Mouse (Mus musculus) layer of hippocampus, postnatal 25 days (tissue): ENCODE results near the gene Kcnj9. TPM values are rescaled to one million over a fixed set of nuclear protein-coding genes. Genes with fewer than 3 reads are reported as not detected.

Experiments
- DNase-seq, 2 experiments: peaks; one replicate each; pipeline ENCODE4 v3.0.0; 2022; ENCODE audit warnings: mixed read lengths in 2 of 2, low spot score in 1 of 2; ENCODE audit errors: extremely low spot score in 1 of 2
- total RNA-seq, 2 experiments: library from RNA; stranded (reverse); gene quantifications; 2 replicates each; pipeline ENCODE4 v1.2.3; 2021

Kcnj9 gene
- total RNA-seq, 2 experiments from 2014 or later = 59.0 to 68.9 TPM

DNA sequence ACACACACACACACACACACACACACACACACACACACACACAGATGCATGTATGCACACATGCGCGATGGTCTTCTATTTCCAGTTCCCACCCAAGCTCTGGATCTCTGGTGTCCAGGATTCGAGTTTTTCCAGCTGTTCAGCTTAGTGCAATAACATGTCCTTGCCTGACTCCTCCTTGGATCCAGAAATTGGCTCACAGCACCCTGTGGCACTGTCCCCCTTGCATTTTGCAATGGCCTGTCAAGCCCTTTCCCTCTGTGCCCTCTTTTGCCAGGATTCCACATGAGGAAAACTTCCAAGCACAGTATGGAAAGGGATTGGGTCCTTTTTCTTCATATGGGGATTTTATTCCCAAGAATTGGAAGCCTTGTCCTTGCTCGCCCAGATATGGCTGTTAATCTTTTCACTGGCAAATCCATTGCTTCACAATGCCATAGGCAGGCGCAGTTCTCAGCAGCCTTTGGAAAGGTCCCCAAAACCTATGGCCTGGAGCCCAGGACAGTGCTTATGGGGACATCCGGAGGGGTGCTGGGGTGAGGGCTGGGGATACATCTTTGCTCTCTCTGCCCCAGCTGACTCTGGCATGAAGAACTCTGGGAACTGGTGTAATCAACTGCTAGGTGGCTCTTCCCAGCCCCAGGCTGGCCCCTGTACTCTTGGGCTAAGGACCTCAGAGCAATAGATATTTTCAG is 32.2 kb downstream of the Kcnj9 start:
- DNase-seq = no peak

DNA sequence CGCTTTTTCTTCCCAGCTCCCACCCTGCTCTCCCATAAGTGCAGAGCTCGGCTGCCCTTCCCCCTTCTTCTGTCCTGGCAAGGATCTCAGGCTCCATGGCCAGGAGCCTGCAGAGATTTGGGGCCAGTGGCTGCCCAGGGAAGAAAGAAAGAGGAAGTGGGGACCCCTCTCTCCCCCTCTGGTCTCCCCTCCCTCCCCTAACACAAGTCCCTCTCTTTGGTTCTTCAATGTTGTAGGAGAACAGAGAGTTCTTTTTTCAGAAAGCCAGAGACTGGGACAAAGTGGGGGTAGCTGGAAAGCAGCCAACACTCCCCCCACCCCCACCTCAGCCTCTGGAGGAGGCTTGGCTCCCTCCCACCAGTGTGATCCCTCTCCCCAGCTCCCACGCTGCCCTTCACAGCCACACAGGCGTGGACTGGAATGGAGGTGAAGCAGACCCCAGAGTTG is 33.3 kb downstream of the Kcnj9 start:
- DNase-seq = no peak

DNA sequence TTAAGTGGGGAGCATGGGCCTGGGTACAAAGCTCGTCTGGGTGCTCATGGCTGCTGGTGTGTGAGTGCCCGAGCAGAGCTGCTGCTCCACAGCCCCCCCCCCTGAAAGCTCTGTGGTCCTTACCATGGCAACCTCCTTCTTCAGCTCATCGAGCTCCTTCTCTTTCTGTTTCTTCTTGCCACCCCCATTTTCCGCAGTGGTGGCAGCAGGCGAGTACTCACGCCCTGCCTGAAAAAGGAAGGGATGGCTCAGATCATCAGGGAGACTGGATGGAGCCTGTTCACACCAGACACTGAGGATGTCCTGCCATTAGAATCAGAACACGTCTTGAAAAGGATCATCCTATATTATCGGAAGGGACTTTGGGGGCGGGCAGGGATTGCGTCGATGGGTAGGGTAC is 35.7 kb downstream of the Kcnj9 start:
- DNase-seq = no peak

DNA sequence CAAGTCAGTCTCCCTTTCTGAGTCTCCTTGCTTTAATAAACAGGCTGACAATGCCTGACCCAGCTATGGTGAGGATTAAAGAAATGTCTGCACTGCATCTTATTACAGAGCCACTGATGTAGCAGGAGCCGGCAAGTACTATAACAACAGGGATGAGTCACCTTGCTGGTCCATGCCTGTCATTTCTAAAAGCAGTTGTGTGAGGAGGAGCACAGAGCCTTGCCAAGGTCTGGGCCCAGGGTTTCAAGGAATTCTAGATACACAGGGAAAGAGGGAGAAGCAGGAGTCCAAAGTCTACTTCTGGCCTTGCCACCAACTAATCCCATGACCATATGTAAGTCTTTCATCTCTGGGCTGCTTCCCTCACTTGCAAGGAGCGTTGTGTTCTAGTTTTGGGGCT is 36.2 kb downstream of the Kcnj9 start:
- no peak for DNase-seq

DNA sequence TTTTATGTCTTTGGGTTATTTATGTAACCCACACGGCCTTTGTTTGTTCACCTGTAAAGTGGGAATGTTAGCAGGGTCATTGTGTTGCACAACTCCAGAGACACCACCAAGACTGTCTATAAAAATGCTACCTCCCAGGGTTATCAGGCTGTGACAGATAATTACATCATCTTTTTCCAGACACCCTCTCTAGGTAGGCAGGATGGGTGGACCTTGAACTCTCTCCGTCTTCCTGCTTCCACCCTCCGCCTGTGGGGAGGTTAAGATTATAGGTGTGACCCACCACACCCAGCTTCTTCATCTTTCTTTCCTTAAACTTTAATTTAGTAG is 39.5 kb downstream of the Kcnj9 start:
- no peak for DNase-seq

DNA sequence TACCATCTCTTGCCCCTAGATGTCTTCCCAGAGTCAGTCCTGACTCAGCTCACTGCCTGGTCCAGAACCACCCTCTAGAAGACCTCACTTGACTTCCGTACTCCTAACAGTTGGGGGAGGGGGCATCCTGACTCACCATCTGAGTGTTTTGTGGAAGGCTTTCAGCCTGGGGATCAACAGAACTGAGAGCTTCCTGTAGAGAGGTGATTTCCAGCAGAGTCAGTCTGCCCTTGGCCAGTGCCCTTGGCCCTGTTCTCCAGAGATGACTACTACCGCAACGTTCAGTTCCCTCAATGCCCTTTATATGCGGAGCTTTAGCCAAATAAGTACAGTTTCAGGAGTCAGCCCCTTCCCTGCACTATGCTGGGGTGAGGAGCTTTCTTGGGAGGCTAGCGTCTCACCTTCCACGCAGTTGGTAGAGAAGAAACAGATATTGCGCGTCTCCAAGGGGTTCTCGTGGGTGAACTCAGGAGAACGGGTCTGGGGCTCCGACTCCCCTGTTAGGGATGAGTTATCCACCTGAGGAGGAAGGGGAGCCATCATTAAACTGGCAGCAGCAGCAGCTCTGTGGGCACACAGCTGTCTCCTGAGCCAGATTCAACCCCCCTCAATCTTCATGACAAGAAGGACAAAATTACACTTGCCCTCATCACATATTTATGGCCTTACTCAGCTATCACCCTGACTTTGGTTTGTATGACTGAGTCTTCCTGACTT is 40.1 kb downstream of the Kcnj9 start:
- no peak for DNase-seq

DNA sequence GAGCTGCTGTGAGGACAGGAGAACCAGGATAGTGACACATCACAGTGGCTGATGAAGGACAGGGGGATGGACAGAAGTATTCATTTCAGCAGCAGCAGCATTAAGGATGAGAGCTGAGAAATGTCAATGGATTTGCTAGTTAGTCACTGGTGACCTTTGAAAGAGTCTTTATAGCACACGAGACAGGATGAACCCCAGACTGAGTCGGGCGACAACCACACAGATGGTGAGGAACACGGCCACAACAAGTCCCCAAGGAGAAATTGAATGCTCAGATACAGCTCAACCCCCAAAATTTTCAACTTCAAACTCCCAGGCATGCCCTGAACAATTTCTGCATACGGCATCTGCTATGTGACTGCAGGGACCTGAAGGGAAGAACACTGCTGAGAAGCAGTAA is 42.4 kb downstream of the Kcnj9 start:
- no peak for DNase-seq

DNA sequence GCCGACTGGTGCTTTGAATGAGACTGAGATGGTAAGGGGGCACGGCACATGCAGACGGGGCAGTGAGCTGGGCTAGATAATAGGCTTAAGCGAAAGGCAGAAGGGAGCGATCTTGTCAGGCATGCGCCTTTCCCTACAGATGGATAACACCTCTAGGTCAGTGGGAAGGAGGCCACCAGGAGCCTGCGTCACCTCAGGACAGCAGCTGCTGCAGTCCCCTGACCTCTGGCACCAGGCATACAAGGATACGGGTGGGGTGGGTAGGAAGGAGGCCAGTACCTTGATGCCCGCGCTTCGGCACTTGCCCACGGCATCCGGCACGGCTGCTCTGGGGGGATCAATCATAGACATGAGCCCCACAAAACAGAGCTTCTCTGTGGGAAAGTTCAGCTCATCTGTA is 44.9 kb downstream of the Kcnj9 start:
- no peak for DNase-seq

DNA sequence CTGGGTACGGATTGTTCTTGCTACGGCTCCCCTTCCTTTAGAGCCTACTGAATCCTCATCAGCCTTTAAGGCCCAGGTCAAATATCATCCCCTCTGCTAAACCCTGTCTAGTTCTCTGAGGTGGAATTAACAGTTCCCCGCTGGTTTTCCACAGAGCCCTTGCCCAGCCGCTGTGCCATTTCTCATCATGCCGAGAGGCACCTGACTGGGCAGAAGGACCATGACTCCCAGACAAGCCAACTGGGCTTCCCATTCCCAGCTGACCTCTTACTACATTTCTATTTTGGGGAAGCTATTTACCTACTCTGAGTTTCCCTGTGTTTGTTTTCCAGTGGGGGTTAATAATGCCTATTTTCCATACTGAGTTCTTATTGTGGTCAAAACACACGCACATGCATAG is 46.0 kb downstream of the Kcnj9 start:
- DNase-seq = no peak

DNA sequence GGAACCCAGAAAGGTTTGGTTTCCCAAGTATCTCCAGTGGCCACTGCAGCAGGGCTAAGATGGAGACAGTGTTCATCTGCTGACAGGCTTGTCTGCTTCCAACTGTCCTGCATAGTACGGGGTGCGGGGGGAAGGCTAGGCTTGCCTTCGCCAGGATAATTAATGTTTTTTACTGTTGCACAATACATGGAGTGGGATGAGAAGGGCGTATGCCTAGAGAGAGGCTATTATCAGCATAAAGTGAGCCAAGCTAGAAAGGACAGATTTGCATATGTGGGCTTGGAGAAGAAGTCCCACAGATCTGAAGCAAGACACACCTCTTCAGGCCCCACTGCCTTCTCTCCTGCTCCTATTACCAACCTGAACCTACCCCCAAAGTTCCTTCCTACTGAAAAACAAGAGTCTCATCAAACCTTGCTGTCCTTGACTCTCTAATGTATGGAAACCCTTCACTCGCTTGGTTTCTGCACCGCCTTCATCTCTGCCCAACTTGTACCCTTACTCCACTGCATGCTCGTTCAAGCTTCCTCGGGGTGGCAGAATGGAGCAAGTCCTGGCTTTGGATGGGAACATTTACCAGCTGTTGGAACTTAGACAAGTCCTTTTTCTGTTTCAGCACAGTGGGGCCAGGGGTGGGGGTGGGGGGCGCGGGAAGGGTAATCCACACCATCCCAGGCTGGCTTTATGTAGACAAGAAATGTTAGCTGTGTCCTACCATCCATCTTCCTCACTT is 47.4 kb downstream of the Kcnj9 start:
- no peak for DNase-seq

DNA sequence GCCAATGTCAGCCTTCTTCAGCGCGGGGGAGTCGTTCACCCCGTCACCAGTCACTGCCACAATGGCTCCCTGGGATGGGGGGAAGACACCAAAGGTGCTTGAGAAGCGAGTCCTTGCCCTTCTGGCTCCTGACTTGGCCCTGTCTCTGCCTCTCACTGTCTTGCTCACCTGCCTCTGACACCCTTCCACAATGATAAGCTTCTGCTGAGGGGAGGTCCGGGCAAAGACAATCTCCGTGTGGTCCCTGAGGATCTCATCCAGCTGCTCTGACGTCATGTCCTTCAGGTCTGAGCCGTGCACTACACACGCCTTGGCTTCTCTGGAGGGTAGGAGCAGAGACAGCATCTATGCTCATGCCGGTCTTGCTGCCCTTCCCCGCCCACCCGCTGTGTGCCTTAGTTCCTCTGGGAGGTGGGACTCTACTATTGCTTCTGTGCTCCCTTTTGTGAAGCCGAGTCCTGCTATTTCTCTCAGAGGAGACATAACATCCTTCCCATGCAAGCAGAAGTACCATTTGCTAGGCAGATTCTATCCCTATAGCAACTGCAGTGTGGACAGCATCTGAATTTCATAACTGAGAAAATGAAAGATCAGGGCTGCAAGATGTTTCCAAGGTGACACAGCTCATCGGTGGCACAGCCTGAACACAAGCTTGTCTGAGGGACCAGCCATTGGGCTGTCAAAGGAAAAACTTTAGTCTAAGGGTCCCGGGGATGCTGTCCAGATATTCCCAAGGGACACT is 49.2 kb downstream of the Kcnj9 start:
- DNase-seq = no peak

DNA sequence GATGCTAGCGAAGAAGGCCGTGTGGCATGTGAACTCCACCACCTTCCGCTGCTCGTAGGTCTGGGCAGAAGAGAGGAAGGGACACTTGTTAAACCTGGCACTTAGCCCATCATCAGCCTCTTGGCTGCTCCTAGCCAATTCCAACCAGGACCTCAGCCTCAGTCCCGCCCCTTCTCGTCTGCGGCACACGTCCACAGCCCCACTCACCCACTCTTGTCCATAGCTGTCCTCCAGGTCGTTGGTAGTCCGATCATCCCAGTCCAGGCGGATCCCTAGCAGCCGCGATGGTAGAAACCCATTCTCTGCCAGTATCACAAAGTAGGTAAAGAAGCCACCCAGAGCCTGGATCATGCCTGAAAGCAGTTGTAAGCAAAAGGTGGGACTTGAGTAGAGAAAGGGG is 50.8 kb downstream of the Kcnj9 start:
- DNase-seq = no peak

DNA sequence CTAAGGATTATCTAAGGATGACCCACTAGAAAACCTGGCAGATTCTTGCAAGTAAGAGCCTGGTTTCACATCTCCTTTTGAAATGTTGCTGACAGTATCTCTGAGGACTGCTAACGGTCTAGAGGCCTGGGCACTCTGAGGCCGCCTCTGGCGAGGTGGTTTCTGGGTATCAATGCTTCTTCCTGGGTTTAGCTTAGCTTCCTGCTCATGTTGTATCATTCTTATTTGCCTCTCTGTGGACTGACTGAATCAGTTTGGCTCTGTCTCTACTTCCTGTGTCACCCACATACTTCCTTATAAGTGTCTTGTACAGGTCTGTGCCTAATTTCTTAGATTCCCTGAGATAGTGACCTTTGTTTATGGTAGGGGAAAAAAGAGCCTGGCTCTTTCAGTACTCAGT is 51.9 kb downstream of the Kcnj9 start:
- DNase-seq = no peak

DNA sequence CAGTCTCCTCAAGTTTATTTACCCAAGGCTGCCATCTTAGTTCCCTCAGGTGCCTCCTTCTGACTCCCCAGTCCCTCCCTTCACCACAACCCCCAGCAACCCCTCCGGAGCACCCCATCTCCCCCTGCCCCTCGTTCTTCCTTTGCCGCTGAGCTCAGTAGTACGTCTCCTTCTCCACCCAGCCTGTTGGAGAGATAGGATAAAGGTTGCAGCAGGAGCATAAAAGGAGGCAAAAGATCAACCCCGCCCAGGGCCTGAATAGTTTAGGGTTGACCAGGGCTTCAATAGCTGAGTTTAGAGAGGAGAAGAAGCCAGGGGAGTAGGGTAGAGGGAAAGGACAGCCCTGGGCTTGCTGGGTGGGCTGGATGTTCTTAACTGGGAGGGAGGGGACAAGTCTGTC is 54.6 kb downstream of the Kcnj9 start:
- no peak for DNase-seq

DNA sequence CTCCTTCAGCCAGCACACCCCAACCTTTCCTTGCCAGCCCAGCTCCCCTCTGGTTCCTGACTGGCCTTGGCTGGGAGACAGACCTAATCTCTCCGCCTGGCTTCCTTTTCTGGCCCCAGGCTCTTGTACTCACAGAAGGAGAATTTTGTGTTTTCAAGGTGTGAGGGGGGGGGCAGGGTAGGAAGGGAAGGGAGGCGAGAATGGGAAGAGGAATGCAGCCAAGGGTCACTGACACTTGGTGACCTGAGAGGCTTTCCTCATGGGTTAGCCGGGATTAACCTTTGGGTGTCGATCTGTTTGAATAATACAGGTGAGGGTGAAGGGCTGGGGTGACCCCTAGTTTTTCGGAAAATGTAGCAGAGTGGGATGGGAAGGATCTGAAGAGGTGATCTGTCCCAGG is 55.0 kb downstream of the Kcnj9 start:
- DNase-seq = no peak

DNA sequence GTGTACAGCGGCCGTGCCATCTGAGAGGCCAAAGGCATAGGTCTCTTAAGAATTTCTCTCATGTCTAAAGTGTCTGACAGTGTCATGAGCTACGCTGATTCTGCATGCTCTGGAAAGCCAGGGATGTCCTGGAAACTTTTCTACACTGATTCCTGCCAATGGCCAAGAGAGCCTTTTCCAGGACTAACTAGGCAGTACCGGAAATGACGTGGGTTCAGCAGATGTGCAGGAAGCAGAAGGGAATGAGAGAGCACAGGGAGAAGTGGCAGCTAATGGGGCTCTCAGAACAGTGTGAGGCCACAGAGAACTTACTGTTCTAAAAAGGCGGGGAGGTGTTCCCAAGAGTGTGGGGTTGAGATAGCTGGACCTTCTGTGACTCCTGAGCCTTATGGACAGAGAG is 55.7 kb downstream of the Kcnj9 start:
- DNase-seq = no peak

DNA sequence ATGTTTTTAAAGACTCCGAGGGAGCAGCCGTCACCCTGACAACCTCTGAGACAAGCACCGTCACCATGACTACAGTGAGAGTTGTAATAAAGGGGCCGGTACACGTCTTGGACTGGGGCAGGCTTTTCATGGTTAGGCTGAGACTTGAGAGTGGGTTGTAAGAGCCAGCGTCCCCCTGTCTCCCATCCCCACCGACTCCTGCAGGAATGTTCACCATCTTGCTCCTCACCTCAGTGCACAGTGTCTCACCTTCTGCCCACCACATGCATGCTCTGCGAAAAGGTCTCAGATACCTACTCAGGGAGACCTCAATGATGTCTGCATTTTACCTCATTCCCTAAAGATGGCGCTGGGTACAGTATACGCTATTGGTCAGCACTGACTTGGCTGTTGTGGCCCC is 57.4 kb downstream of the Kcnj9 start:
- DNase-seq = no peak

DNA sequence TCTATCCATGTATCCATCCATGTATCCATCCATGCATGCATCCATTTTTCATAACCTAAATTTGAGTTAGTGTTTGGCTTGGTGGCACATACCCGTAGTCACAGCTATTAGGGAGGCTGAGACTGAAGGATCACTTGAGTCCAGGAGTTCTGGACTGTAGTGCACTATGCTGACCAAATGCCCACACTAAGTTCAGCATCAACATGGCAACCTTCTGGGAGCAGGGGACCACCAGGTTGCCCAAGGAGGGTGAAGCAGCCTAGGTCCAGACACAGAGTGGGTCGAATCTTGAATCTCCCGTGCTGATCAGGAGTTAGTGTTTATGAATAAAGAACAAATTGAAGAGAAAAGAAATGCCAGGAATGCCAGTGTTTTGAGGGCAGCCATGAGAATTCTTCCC is 57.9 kb downstream of the Kcnj9 start:
- no peak for DNase-seq
